Mouse (Mus musculus) embryonic facial prominence, embryonic 11.5 days (tissue): ENCODE data around the gene Mfsd1. TPM values are rescaled to one million over a fixed set of nuclear protein-coding genes. Genes with fewer than 3 reads are reported as not detected.

Source experiments
- ATAC-seq: fragments of 200-750 bp; cut with Nextera tagmentation; replicated peaks from 2 replicates; pipeline ENCODE4 v1.8.0; 2017; ENCODE audit warnings: low read depth; ENCODE audit not compliant: insufficient number of reproducible peaks, low FRiP score, low TSS enrichment
- DNase-seq: peaks from one replicate; pipeline ENCODE4 v3.0.0-alpha.2; 2015; ENCODE audit warnings: low spot score
- H3K27ac ChIP-seq: fragments of 300-500 bp; sonication (generic); replicated peaks from 2 replicates; pipeline ENCODE4 v1.5.1; 2014; ENCODE audit warnings: mild to moderate bottlenecking, low read depth, low read length, control low read depth
- H3K27me3 ChIP-seq: fragments of 300-500 bp; sonication (generic); 2 replicates; pipeline ENCODE4 v1.6.1; 2014; ENCODE audit warnings: mild to moderate bottlenecking, low read length, moderate library complexity, mixed read lengths; ENCODE audit not compliant: control insufficient read depth, insufficient read depth
- H3K36me3 ChIP-seq: fragments of 300-500 bp; sonication (generic); replicated peaks from 2 replicates; pipeline ENCODE4 v1.6.1; 2014; ENCODE audit warnings: low read depth, mild to moderate bottlenecking, low read length, moderate library complexity, mixed read lengths; ENCODE audit not compliant: control insufficient read depth, insufficient read depth
- H3K4me1 ChIP-seq: fragments of 300-500 bp; sonication (generic); 2 replicates; pipeline ENCODE4 v1.6.1; 2014; ENCODE audit warnings: low read length, mixed read lengths; ENCODE audit not compliant: control insufficient read depth, insufficient read depth
- H3K4me2 ChIP-seq: fragments of 300-500 bp; sonication (generic); 2 replicates; pipeline ENCODE4 v1.6.1; 2014; ENCODE audit warnings: low read depth, mild to moderate bottlenecking, control low read depth, low read length, moderate library complexity
- H3K4me3 ChIP-seq: fragments of 300-500 bp; sonication (generic); 2 replicates; pipeline ENCODE4 v1.5.1; 2014; ENCODE audit warnings: low read depth, low read length, control low read depth
- H3K9ac ChIP-seq: fragments of 300-500 bp; sonication (generic); replicated peaks from 2 replicates; pipeline ENCODE4 v1.6.1; 2014; ENCODE audit warnings: mild to moderate bottlenecking, control low read depth, low read length
- H3K9me3 ChIP-seq: fragments of 300-500 bp; sonication (generic); replicated peaks from 2 replicates; pipeline ENCODE4 v1.6.1; 2016; ENCODE audit warnings: mild to moderate bottlenecking, low read length, inconsistent platforms, mixed read lengths; ENCODE audit not compliant: control insufficient read depth
- WGBS: fragments of 180-500 bp; shearing (Covaris S2); extraction: QIAGEN DNeasy Blood & Tissue Kit; methylation state at CpG from one replicate; pipeline ENCODE4 v1.1.7; 2014; 5-methylcytosine and 5-hydroxymethylcytosine counted together
- polyA plus RNA-seq: library from polyadenylated mRNA; unstranded; fragments of >200 nt; fragmentation: Nextera tagmentation; extraction: Ambion mirVana; gene quantifications from 2 replicates; pipeline ENCODE4 v1.2.1, GENCODE M21; 2014

Mfsd1 gene
- polyA plus RNA-seq, 1 experiment from 2014 or later, result 76.6 TPM

DNA sequence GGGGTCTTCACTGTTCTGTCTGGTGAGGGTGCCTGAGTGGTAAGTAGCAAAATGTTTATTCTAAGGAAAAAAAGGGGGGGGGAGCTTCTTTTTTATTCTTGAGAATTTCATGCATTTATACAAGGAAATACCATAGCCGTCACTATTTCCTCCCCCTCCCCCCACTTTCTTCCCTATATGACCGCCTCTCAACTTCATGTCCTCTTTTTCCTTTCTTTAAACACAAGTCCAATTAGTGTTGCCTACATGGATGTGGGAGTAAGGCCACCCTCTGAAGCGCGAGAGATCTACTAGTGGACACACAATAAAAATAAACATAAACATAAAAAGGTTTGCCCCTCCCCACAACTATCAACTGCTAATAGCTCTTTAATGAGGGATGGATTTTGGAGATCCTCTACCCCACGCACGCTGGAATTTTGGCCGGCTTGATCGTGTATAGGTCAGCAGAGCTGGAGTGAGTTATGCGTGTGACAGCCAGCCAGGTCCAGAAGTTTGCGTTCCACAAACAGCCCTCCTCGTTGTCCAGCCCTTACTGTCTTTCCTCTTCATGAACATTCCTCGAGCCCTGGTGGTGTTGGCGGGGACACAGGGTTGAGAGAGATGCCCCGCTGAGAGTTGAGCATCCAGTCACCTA lies 24.7 kb upstream of the Mfsd1 start:
- Histone ChIP-seq H3K4me1 (no peaks in the 10 kb centered on the region), H3K4me3 (no peak overlapping the region), H3K27me3 (no peaks in the 10 kb centered on the region), H3K36me3 (no peaks in the 10 kb centered on the region), H3K9me3 (no peaks in the 10 kb centered on the region), H3K27ac (no peak overlapping the region), H3K9ac (no peak overlapping the region), H3K4me2 (no peak overlapping the region)
- no peak for DNase-seq
- WGBS, result 78% methylated on average over 14 of the region's 14 CpGs
- ATAC-seq, result 0 out of 2 replicates have a peak, but pooled peaks have one; percentile 6

DNA sequence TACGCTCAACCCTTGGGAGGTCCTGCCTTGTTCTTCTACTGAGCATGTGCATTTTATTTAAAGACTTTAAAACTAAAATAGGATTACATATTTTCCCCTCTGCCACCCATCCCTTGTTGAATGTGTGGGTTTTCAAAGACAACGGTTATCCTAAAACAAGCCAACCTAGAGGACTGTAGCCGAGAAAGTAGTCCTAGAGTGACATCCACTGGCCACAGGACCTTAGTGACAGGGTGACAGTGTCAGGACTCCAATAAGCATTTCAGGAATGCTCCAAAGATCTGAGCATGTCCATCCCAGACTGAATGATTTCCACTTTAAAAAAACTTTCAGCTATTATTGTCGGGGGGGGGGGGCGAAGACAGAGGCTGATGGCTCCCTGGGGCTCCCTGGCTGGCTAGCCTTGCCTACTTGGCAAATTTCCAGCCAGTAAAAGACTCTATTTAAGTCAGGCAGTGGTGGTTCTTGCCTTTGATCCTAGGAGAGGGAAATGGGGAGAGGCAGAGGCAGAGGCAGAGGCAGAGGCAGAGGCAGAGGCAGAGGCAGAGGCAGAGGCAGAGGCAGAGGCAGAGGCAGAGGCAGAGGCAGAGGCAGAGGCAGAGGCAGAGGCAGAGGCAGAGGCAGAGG lies 17.7 kb upstream of the Mfsd1 start:
- no peak for ATAC-seq
- Histone ChIP-seq H3K9ac (no peak overlapping the region), H3K4me3 (no peak overlapping the region), H3K9me3 (no peaks in the 10 kb centered on the region), H3K4me1 (no peaks in the 10 kb centered on the region), H3K4me2 (no peak overlapping the region), H3K27me3 (no peaks in the 10 kb centered on the region), H3K36me3 (no peaks in the 10 kb centered on the region), H3K27ac (no peak overlapping the region)
- 62% methylated on average over 5 of the region's 5 CpGs for WGBS
- no peak for DNase-seq

DNA sequence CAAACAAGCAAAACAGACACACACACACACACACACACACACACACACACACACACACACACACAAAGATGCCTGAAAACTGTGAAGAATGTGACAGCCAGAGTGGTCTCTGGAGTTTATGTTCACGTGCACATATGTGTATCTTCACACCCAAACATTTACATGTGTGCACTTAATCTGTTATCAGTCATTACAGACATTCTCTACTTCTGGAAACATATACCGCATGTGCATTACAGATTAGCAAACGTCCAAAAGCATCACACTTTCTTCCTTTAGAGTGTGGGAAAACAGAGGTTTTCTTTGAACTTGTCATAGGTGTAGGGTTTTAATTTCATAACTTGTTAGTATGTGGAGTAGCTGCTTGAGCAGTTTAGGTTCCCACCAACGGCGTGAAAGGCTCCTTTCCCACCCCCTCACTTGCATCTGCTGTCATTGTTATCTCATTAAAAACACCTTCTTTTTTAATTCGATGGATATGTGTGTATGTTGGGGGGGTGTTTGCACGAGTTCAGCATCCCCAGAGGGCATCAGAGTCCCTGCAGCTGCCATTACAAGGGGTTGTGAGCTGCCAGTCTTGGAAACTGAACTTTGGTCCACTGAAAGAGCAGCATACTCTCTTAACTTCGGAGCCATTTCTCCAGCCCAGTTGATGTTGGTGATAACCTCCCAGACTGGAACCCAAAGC lies 16.9 kb upstream of the Mfsd1 start:
- Histone ChIP-seq H3K9ac (no peak overlapping the region), H3K27ac (no peak overlapping the region), H3K4me2 (no peak overlapping the region), H3K27me3 (no peaks in the 10 kb centered on the region), H3K36me3 (no peaks in the 10 kb centered on the region), H3K9me3 (no peaks in the 10 kb centered on the region), H3K4me3 (no peak overlapping the region), H3K4me1 (no peaks in the 10 kb centered on the region)
- 73% methylated on average over 8 of the region's 8 CpGs for WGBS
- no peak for ATAC-seq
- no peak for DNase-seq

DNA sequence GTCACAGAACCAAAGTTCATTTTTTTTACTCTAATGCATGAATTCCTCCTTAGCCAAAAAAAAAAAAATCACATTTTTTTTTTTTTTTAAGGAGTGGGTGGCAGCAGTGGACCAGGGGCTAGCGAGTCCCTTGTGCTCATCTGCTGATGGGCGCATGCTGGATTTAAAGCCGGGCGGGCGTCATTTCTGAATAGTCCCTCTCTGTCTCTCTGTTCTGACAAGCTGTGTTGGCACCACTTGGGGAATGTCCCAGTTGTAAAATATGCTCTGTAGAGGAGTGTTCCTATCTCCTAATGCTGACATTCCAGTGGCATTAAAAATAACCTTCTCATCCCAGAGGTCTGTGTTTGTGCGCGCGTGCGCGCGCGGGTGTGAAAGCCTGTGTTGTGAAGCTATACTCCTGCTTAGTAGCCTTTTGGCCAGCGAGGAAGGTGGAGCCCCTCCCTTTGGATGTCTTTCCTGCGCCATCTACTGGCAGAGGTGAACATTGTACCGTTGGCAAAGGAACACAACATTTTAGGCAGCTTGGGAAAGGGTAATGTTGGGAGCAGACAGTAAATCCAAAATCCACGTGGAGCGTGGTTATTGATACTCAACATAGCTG lies 14.4 kb upstream of the Mfsd1 start:
- Histone ChIP-seq H3K27ac (no peak overlapping the region), H3K27me3 (no peaks in the 10 kb centered on the region), H3K4me3 (no peak overlapping the region), H3K4me1 (no peaks in the 10 kb centered on the region), H3K9ac (no peak overlapping the region), H3K9me3 (no peaks in the 10 kb centered on the region), H3K36me3 (no peaks in the 10 kb centered on the region), H3K4me2 (no peak overlapping the region)
- WGBS, result 25% methylated on average over 17 of the region's 17 CpGs
- DNase-seq (peak; percentile 81), ATAC-seq (0 out of 2 replicates have a peak, but pooled peaks have one; percentile 60)

DNA sequence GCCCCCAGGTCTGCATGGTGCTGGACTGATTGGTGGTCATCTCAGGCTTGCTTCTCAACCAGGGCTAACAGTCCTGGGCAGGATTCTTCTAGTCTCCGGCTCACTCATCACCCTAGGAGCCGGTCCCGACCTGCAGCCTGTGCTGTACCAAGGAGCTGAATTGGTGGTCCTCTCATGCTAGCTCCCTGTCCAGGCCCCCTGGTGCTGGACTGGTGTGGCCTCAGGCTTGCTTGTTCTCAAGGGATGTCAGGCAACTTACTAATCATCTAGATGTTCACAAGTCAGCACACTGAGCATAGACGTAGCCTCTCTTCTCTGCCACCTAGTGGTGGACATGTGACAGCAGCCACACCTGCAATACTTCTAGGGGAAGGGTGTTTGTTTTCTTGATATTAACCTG lies 9.6 kb upstream of the Mfsd1 start:
- Histone ChIP-seq H3K9me3 (no peaks in the 10 kb centered on the region), H3K4me2 (no peak overlapping the region), H3K9ac (no peak overlapping the region), H3K4me3 (no peak overlapping the region), H3K4me1 (no peaks in the 10 kb centered on the region), H3K27ac (no peak overlapping the region), H3K27me3 (no peaks in the 10 kb centered on the region), H3K36me3 (no peaks in the 10 kb centered on the region)
- DNase-seq (peak; percentile 64), ATAC-seq (0 out of 2 replicates have a peak, but pooled peaks have one; percentile 44)
- WGBS, result 63% methylated on average over 4 of the region's 4 CpGs

DNA sequence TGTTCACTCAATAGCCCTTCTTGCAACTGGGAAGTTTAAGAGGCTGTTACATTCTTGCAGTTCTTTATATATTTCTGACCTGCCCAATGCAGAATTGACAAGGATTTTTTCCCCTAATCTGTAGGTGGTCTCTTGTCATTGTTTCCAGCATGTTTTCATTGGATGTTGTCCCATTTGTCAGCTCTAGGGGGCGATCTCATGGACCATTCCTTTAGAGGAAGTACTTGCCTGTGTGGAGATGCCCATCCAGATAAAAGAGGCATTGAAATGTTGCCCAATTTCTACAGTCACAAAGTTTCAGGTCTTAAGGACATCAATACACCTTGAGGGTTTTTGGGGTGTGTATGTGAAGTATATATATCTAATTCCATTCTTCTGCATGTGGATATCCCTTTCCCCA lies 9.0 kb upstream of the Mfsd1 start:
- Histone ChIP-seq H3K9me3 (no peaks in the 10 kb centered on the region), H3K36me3 (no peaks in the 10 kb centered on the region), H3K4me2 (no peak overlapping the region), H3K4me1 (no peaks in the 10 kb centered on the region), H3K9ac (no peak overlapping the region), H3K4me3 (no peak overlapping the region), H3K27me3 (no peaks in the 10 kb centered on the region), H3K27ac (no peak overlapping the region)
- WGBS, result 0% methylated on average over 1 of the region's 1 CpGs
- no peak for DNase-seq
- no peak for ATAC-seq

DNA sequence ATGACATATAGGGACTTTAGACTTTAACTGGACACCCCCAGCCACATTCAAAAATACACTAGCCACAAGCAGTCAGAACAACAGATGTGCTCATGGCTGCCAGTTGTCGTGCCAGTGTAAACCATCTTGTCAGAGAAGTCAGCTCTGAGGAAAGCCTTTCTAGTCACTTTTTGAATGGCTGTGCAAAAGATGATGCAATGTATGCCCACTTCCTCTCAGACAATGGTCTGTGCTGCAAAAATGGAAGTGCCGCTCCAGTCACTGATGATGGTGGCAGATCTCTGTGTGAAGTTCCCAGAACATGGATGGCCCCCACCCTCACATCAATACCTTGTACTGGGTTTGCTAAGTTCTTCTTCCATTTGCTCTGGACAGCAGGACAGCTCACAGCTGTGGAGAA lies 6.3 kb upstream of the Mfsd1 start:
- no peaks in the 10 kb centered on the region for H3K4me1 ChIP-seq
- 91% methylated on average over 2 of the region's 2 CpGs for WGBS
- DNase-seq (no peak), ATAC-seq (no peak)
- no peak overlapping the region for H3K27ac ChIP-seq
- no peaks in the 10 kb centered on the region for H3K36me3 ChIP-seq
- H3K4me2 ChIP-seq, result no peak overlapping the region
- H3K27me3 ChIP-seq, result no peaks in the 10 kb centered on the region
- H3K9ac ChIP-seq, result no peak overlapping the region
- H3K4me3 ChIP-seq, result no peak overlapping the region
- H3K9me3 ChIP-seq, result no peaks in the 10 kb centered on the region

DNA sequence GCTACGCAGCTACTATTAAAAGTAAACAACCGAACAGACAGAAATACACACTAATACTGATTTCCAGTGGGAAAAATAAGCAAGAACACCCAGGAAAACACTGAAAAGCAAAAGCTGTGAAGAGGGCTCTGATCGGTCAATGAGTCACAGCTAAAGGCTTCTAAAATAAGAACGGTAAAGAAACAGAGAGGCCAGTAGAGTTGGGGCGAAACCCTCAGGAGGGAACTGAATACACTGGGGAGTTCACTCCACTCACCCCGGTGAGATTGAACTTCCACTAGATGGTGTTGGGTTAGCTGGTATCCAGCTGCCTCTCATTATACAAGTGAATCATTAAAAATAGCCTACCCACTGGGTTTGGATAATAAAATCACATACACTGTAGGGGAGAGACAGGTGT lies 5.8 kb upstream of the Mfsd1 start:
- Histone ChIP-seq H3K27ac (no peak overlapping the region), H3K27me3 (no peaks in the 10 kb centered on the region), H3K4me1 (no peaks in the 10 kb centered on the region), H3K9me3 (no peaks in the 10 kb centered on the region), H3K4me3 (no peak overlapping the region), H3K4me2 (no peak overlapping the region), H3K9ac (no peak overlapping the region), H3K36me3 (no peaks in the 10 kb centered on the region)
- ATAC-seq (no peak), DNase-seq (no peak)
- WGBS, result 81% methylated on average over 6 of the region's 6 CpGs
